ENCODE assay signal across 8 mouse cellular contexts in the genomic region with DNA sequence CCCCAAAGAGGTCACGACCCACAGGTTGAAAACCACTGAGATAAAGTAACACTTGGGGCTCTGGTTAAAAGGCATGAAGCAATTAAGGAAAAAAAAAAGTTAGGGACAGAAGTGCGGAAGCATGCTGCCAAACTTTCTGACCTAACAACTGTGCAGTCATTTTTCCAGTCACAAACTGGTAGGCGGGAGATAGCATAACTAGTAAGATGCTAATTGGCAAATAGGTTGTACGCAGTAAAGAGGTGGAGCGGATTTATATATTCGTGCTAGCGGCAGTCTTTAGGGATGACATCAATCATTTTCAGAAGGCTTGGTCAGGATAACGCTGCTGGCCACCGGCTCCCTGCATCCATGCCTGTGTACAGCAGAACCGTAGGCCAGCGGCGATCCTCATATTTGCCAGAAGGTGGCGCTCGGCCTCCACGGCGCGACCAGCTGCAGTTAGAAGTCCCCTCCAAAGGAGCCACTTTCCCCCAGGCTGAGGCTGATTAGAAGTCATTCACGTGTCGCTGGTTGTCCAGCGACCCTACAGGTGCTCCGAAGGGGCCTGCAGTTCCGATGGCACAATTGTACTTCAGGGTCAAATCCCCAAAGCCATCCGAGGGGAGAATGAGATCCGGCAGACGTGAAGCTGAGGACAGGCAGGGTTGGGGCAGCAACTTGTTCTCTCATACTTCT. TPM values are rescaled to one million over a fixed set of nuclear protein-coding genes. Genes with fewer than 3 reads are reported as not detected.
DNase-seq lines count a peak whose midpoint lies in the region; ATAC-seq and TF ChIP-seq lines count a peak whose summit lies in the region.

No protein-coding gene starts in this region.

- H3K27ac ChIP-seq in forebrain, embryonic 11.5 days (ENCODE audit: low read depth, low read length), result no peak overlapping the region
- peak overlapping the region; percentile 39 for H3K27ac ChIP-seq in heart, embryonic 16.5 days (ENCODE audit: low read length)
- peak overlapping the region; percentile 51; the same call in 1 of the 2 replicates for H3K27ac ChIP-seq in liver, embryonic 15.5 days (replicated peaks)
- H3K27ac ChIP-seq in neural tube, embryonic 12.5 days, result no peak overlapping the region
- no peak overlapping the region for H3K27ac ChIP-seq in testis, adult 2 months (ENCODE audit: control insufficient read depth, insufficient read depth, low read depth, low read length)

- H3K9ac ChIP-seq in forebrain, embryonic 11.5 days (ENCODE audit: low read length), result no peak overlapping the region
- peak overlapping the region; percentile 68 for H3K9ac ChIP-seq in heart, embryonic 16.5 days (ENCODE audit: low read length)
- H3K9ac ChIP-seq in liver, embryonic 15.5 days, result no peak overlapping the region
- H3K9ac ChIP-seq in neural tube, embryonic 12.5 days, result 0 out of 2 replicates have a peak overlapping the region, but pooled peaks have one; percentile 0

- peaks cover 23% of the 10 kb centered on the region for H3K79me3 ChIP-seq in C2C12 (ENCODE audit: low read depth)

- H3K9me3 ChIP-seq in forebrain, embryonic 11.5 days (ENCODE audit: control insufficient read depth, low read length), result no peaks in the 10 kb centered on the region
- H3K9me3 ChIP-seq in heart, embryonic 16.5 days (replicated peaks; ENCODE audit: control insufficient read depth, low read length), result no peaks in the 10 kb centered on the region
- H3K9me3 ChIP-seq in liver, embryonic 15.5 days (replicated peaks), result no peaks in the 10 kb centered on the region
- H3K9me3 ChIP-seq in neural tube, embryonic 12.5 days, result no peaks in the 10 kb centered on the region

- H3K4me3 ChIP-seq in C2C12 (ENCODE audit: insufficient read depth, poor library complexity, severe bottlenecking), result no peak overlapping the region
- peak overlapping the region; percentile 23 for H3K4me3 ChIP-seq in forebrain, embryonic 11.5 days (ENCODE audit: low read depth, low read length)
- H3K4me3 ChIP-seq in heart, embryonic 16.5 days (ENCODE audit: low read length), result peak overlapping the region; percentile 52
- peak overlapping the region; percentile 22; the same call in 1 of the 2 replicates for H3K4me3 ChIP-seq in liver, embryonic 15.5 days (replicated peaks)
- H3K4me3 ChIP-seq in neural tube, embryonic 12.5 days, result peak overlapping the region; percentile 26
- peak overlapping the region; percentile 65 for H3K4me3 ChIP-seq in testis, adult 2 months (ENCODE audit: control insufficient read depth, low read depth, low read length)

- peaks cover 31% of the 10 kb centered on the region for H3K79me2 ChIP-seq in C2C12 (ENCODE audit: control insufficient read depth, insufficient read depth)

- TF ChIP-seq POLR2A in brain, embryonic 14.5 days (IDR thresholded peaks at IDR 0.05; ENCODE audit: borderline replicate concordance, extremely low read depth, insufficient read depth, insufficient read length, poor library complexity, severe bottlenecking), result 0 out of 2 replicates have a peak, but pooled peaks have one; percentile 8
- TF ChIP-seq POLR2A in testis, adult 2 months (IDR thresholded peaks at IDR 0.05; ENCODE audit: control insufficient read depth, low read depth, low read length), result no peak

- DNase-seq in brain, embryonic 14.5 days (ENCODE audit: low read depth), result peak; percentile 92
- peak; percentile 94 for DNase-seq in forebrain, embryonic 11.5 days (ENCODE audit: low spot score)
- peak; percentile 89 for DNase-seq in kidney, postnatal 25 days

- peak; percentile 45 for ATAC-seq in forebrain, embryonic 11.5 days (replicated peaks; ENCODE audit: low FRiP score)
- peak; percentile 33 for ATAC-seq in heart, embryonic 16.5 days (replicated peaks; ENCODE audit: extremely low read depth, insufficient read depth, low FRiP score)
- ATAC-seq in liver, embryonic 15.5 days (ENCODE audit: insufficient read depth), result peak; percentile 14
- peak; percentile 42 for ATAC-seq in neural tube, embryonic 12.5 days (ENCODE audit: low FRiP score, low read depth)

- peaks cover 18% of the 10 kb centered on the region for H3K36me3 ChIP-seq in C2C12 (ENCODE audit: control insufficient read depth, insufficient read depth)
- H3K36me3 ChIP-seq in forebrain, embryonic 11.5 days (ENCODE audit: control insufficient read depth, insufficient read depth, low read length), result no peaks in the 10 kb centered on the region
- no peaks in the 10 kb centered on the region for H3K36me3 ChIP-seq in heart, embryonic 16.5 days (ENCODE audit: control insufficient read depth, insufficient read depth)
- H3K36me3 ChIP-seq in liver, embryonic 15.5 days (replicated peaks), result no peaks in the 10 kb centered on the region
- no peaks in the 10 kb centered on the region for H3K36me3 ChIP-seq in neural tube, embryonic 12.5 days
- H3K36me3 ChIP-seq in testis, adult 2 months (ENCODE audit: control insufficient read depth, insufficient read depth, low read length), result no peaks in the 10 kb centered on the region

- TF ChIP-seq CTCF in C2C12 (IDR thresholded peaks at IDR 0.05; ENCODE audit: control insufficient read depth, insufficient read depth, insufficient read length), result peak; percentile 87
- peak; percentile 100 for TF ChIP-seq CTCF in brain, embryonic 14.5 days (IDR thresholded peaks at IDR 0.05; ENCODE audit: borderline replicate concordance, extremely low read depth, insufficient read depth, insufficient read length)
- TF ChIP-seq CTCF in testis, adult 2 months (IDR thresholded peaks at IDR 0.05; ENCODE audit: control insufficient read depth, insufficient read depth, insufficient replicate concordance, low read depth, low read length), result peak; percentile 97

- H3K27me3 ChIP-seq in C2C12 (ENCODE audit: control insufficient read depth, insufficient read depth, insufficient read length), result no peaks in the 10 kb centered on the region
- peaks cover 5% of the 10 kb centered on the region for H3K27me3 ChIP-seq in forebrain, embryonic 11.5 days (ENCODE audit: control insufficient read depth, insufficient read depth, low read length)
- H3K27me3 ChIP-seq in heart, embryonic 16.5 days (ENCODE audit: control insufficient read depth, insufficient read depth, low read length), result no peaks in the 10 kb centered on the region
- H3K27me3 ChIP-seq in liver, embryonic 15.5 days, result peaks cover 53% of the 10 kb centered on the region
- no peaks in the 10 kb centered on the region for H3K27me3 ChIP-seq in neural tube, embryonic 12.5 days (replicated peaks)
- H3K27me3 ChIP-seq in testis, adult 2 months (ENCODE audit: control insufficient read depth, insufficient read depth, low read length), result no peaks in the 10 kb centered on the region

- H3K4me2 ChIP-seq in forebrain, embryonic 11.5 days (ENCODE audit: low read depth, low read length, severe bottlenecking), result peak overlapping the region; percentile 55
- H3K4me2 ChIP-seq in heart, embryonic 16.5 days (ENCODE audit: low read depth, low read length), result peak overlapping the region; percentile 91
- peak overlapping the region; percentile 50 for H3K4me2 ChIP-seq in liver, embryonic 15.5 days
- peak overlapping the region; percentile 62 for H3K4me2 ChIP-seq in neural tube, embryonic 12.5 days (replicated peaks)

- WGBS in forebrain, embryonic 11.5 days, result 9% methylated on average over 25 of the region's 25 CpGs
- WGBS in heart, embryonic 16.5 days, result 7% methylated on average over 25 of the region's 25 CpGs
- 9% methylated on average over 25 of the region's 25 CpGs for WGBS in liver, embryonic 15.5 days (ENCODE audit: insufficient replicate concordance)
- 7% methylated on average over 25 of the region's 25 CpGs for WGBS in neural tube, embryonic 12.5 days

- no peak overlapping the region for H3ac ChIP-seq in C2C12 (ENCODE audit: control insufficient read depth, insufficient read length, low read depth)

- peaks cover 19% of the 10 kb centered on the region; the same call in 1 of the 2 replicates for H3K4me1 ChIP-seq in forebrain, embryonic 11.5 days (replicated peaks; ENCODE audit: control insufficient read depth, insufficient read depth, low read length)
- H3K4me1 ChIP-seq in heart, embryonic 16.5 days (ENCODE audit: control insufficient read depth, insufficient read depth, low read length), result peaks cover 30% of the 10 kb centered on the region
- 0 out of 2 replicates have a peak, but pooled peaks cover 2% of the 10 kb centered on the region for H3K4me1 ChIP-seq in liver, embryonic 15.5 days (replicated peaks)
- peaks cover 25% of the 10 kb centered on the region for H3K4me1 ChIP-seq in neural tube, embryonic 12.5 days
- H3K4me1 ChIP-seq in testis, adult 2 months (ENCODE audit: control insufficient read depth, insufficient read depth, low read length), result peaks cover 22% of the 10 kb centered on the region

TF ChIP-seq in C2C12, 6 proteins besides CTCF, POLR2A, EP300 and RAD21:
- no peak for TF ChIP-seq MAX (IDR thresholded peaks at IDR 0.05)
- TF ChIP-seq MYOG (IDR thresholded peaks at IDR 0.05; ENCODE audit: control insufficient read depth, extremely low read depth, insufficient read length), result no peak
- no peak for TF ChIP-seq USF1 (IDR thresholded peaks at IDR 0.05; ENCODE audit: low read depth)
- no peak for TF ChIP-seq FOSL1 (IDR thresholded peaks at IDR 0.05; ENCODE audit: insufficient read depth, low read length, poor library complexity, severe bottlenecking)

RNA-seq across cellular contexts. Expression of gene Id2, which starts 4.8 kb away (rescaled TPM):
- polyA plus RNA-seq in C2C12 (2012; fragmentation: generic; extraction: Trizol), result 68.1 TPM
- polyA plus RNA-seq in brain, embryonic 14.5 days (2012; rRNA removed), result 130 and 168 TPM in 2 replicates
- 188 and 198 TPM in 2 replicates for polyA plus RNA-seq in forebrain, embryonic 11.5 days (2014; fragmentation: Nextera tagmentation; extraction: Ambion mirVana)
- 157 TPM in 2 replicates for polyA plus RNA-seq in heart, embryonic 16.5 days (2015; fragmentation: Nextera tagmentation; extraction: Ambion mirVana)
- 105 and 126 TPM in 2 replicates for polyA plus RNA-seq in liver, embryonic 15.5 days (2015; fragmentation: Nextera tagmentation; extraction: Ambion mirVana)
- polyA plus RNA-seq in neural tube, embryonic 12.5 days (2016; fragmentation: Nextera tagmentation; extraction: Ambion mirVana), result 203 and 211 TPM in 2 replicates
- polyA plus RNA-seq in testis, adult 2 months (2012; rRNA removed), result 7.6 and 14.4 TPM in 2 replicates

Comparison
In these comparisons a context has a peak if more than half of its experiments do, and no peak if none do; other contexts are left out.
1. H3K27ac ChIP-seq: peak in heart, embryonic 16.5 days (single experiment) and liver, embryonic 15.5 days (single experiment); none in forebrain, embryonic 11.5 days (single experiment), neural tube, embryonic 12.5 days (single experiment) and testis, adult 2 months (single experiment).
2. H3K9ac ChIP-seq: peak in heart, embryonic 16.5 days (single experiment) and neural tube, embryonic 12.5 days (single experiment); none in forebrain, embryonic 11.5 days (single experiment) and liver, embryonic 15.5 days (single experiment).
3. Peak in every context shown above with its lines, with median percentiles within 50 percentile points of each other: CTCF ChIP-seq, DNase-seq, ATAC-seq and H3K4me2 ChIP-seq.